In the genomic region with DNA sequence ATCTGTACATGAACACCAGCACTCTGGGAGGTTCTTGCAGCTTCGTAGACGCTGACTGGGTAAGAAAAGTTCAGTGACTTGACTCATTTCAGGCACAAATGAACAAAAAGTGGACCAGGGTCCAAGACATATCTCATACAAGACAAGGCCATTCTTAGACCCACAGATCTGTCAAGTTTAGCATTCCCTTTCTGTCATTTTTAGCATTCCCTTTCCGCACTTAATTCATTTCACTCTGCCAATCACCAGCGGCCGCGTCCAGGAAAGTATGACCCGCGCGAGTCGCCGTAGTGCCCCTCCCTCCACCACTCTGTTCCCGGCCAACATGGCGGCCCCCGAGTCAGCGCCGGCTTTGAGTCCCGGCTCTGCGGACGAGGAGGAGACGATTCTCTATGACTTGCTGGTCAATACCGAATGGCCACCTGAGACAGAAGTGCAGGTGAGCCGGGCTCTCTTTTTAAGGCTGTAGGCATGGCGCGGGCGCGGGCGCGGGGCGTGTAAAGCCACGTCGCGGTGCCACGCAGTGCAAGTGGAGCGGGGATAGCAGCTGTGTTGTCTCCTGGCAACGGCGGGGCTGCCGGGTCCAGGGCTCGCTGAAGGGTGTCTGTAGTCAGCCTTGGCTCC, we compare ENCODE assay signal across 8 mouse cellular contexts. TPM values are rescaled to one million over a fixed set of nuclear protein-coding genes. Genes with fewer than 3 reads are reported as not detected.
A peak's percentile ranks its signal among the peaks of the same experiment; 100 is the strongest.
DNase-seq lines count a peak whose midpoint lies in the region; ATAC-seq lines count a peak whose summit lies in the region.

A gene (plus strand): TSS at position 308 of the 624 bp plus-strand sequence.

- peaks cover 4% of the 10 kb centered on the region; the same call in 1 of the 2 replicates for H3K36me3 ChIP-seq in hindbrain, embryonic 13.5 days

- H3K27ac ChIP-seq in hindbrain, embryonic 13.5 days = peak within 1 kb of the TSS; percentile 84

- H3K27me3 ChIP-seq in hindbrain, embryonic 13.5 days = no peaks in the 10 kb centered on the region

- peak; percentile 89 for DNase-seq in Muller cell, postnatal 12 days (ENCODE audit: inconsistent ontology term)
- peak; percentile 93 to 94 for DNase-seq in cerebellum, postnatal 10 days
- peak; percentile 71 to 79 for DNase-seq in frontal cortex, postnatal 14 days (ENCODE audit: low spot score in 2 of 2)
- DNase-seq in layer of hippocampus, postnatal 25 days (ENCODE audit: extremely low spot score in 1 of 2, low spot score in 1 of 2) = peak; percentile 86 to 89
- DNase-seq in lung, postnatal 25 days (ENCODE audit: low spot score) = peak; percentile 84
- peak; percentile 85 for DNase-seq in retina, embryonic 14.5 days (ENCODE audit: low spot score)
- DNase-seq in thymus, postnatal 4 days = peak; percentile 88

- H3K4me1 ChIP-seq in hindbrain, embryonic 13.5 days (replicated peaks) = peaks cover 19% of the 10 kb centered on the region

- peak; percentile 96 for ATAC-seq in hindbrain, embryonic 13.5 days (ENCODE audit: low FRiP score)

- H3K9ac ChIP-seq in hindbrain, embryonic 13.5 days = peak within 1 kb of the TSS; percentile 88

- H3K4me3 ChIP-seq in hindbrain, embryonic 13.5 days = peak within 1 kb of the TSS; percentile 75

- WGBS in hindbrain, embryonic 13.5 days = 4% methylated on average over 38 of the region's 38 CpGs

- H3K4me2 ChIP-seq in hindbrain, embryonic 13.5 days = peak within 1 kb of the TSS; percentile 84

- H3K9me3 ChIP-seq in hindbrain, embryonic 13.5 days = no peaks in the 10 kb centered on the region

RNA-seq across cellular contexts. Expression of the gene that starts here (rescaled TPM):
- 13.8 and 15.3 TPM in 2 replicates for polyA plus RNA-seq in hindbrain, embryonic 13.5 days (2015; fragmentation: Nextera tagmentation; extraction: Ambion mirVana)
- total RNA-seq in layer of hippocampus, postnatal 25 days (2021) = 10 to 100 TPM; 30.7 to 33.0 TPM

Comparison
In these comparisons a context has a peak if more than half of its experiments do, and no peak if none do; other contexts are left out.
1. Peak in every context shown above with its lines: DNase-seq, ATAC-seq, H3K4me3 ChIP-seq and H3K27ac ChIP-seq.